Mouse (Mus musculus) hematopoietic stem cell, adult 5-6 weeks (primary cell): Measurements from ENCODE around the gene Gm13306. TPM values are rescaled to one million over a fixed set of nuclear protein-coding genes. Genes with fewer than 3 reads are reported as not detected.
"Not testable (repeated sequence)": the region's sequence is repeated elsewhere in the genome, so short reads cannot be mapped to it uniquely, and the experiment has no call there.

Source experiments
- ATAC-seq, 2 experiments: fragments of 125-278 bp in 1 of 2; replicated peaks in 1 of 2; 2 replicates each; pipeline ENCODE4 v1.8.0; 2016 to 2017; ENCODE audit warnings: inconsistent platforms in 2 of 2, mild to moderate bottlenecking in 2 of 2, moderate number of reproducible peaks in 2 of 2, low read depth in 1 of 2, moderate TSS enrichment in 1 of 2; ENCODE audit not compliant: low FRiP score in 2 of 2, poor library complexity in 2 of 2, severe bottlenecking in 2 of 2, insufficient read depth in 1 of 2, low TSS enrichment in 1 of 2
- total RNA-seq: library from RNA; stranded (forward); fragments of 172-1452, 232-1000 nt; gene quantifications from 2 replicates; pipeline ENCODE4 v1.2.3, GENCODE M21; 2017

Gm13306 gene
- not detected in 2 replicates for total RNA-seq

- not testable (repeated sequence) for ATAC-seq
These were observed at the start of gene Gm13306 for GRCm38 (mm10) chr4:42153136-42153535. TSS of gene Gm13306 (plus strand) at chr4:42153436.

GRCm38 (mm10) chr4:42114517-42114916 is 38.7 kb upstream of the Gm13306 start, which contains the start of gene Gm13304:
TSS of gene Gm13304 (plus strand) at chr4:42114817.
- not testable (repeated sequence) for ATAC-seq

GRCm38 (mm10) chr4:42168503-42168902 is 15.3 kb downstream of the Gm13306 start, which contains the start of gene Gm13305:
TSS of gene Gm13305 (minus strand) at chr4:42168603.
- ATAC-seq = not testable (repeated sequence)

- not testable (repeated sequence) for ATAC-seq
These were observed 25.0 kb downstream of the Gm13306 start for GRCm38 (mm10) chr4:42178243-42178642.

- not testable (repeated sequence) for ATAC-seq
These were observed 30.3 kb downstream of the Gm13306 start for GRCm38 (mm10) chr4:42183234-42184197.

- not testable (repeated sequence) for ATAC-seq
These were observed 31.2 kb downstream of the Gm13306 start for GRCm38 (mm10) chr4:42184324-42184979.

GRCm38 (mm10) chr4:42184980-42185372 is 31.7 kb downstream of the Gm13306 start:
- ATAC-seq = not testable (repeated sequence)

Other genes with a start within 250 kb of the Gm13306 start
- gene Gm21541, start 249.8 kb upstream of the Gm13306 start, total RNA-seq = not detected in 2 replicates
- gene Gm20878, start 211.9 kb upstream of the Gm13306 start, total RNA-seq = 1.8 and 2.3 TPM in 2 replicates
- gene Fam205a4, start 187.4 kb upstream of the Gm13306 start, total RNA-seq = not detected in 2 replicates
- 0.40 and 0.56 TPM in 2 replicates for gene Gm21093, start 118.7 kb upstream of the Gm13306 start, total RNA-seq
- not detected in 2 replicates for gene Gm3893, start 62.2 kb upstream of the Gm13306 start, total RNA-seq
- gene Gm13304, start 38.6 kb upstream of the Gm13306 start, total RNA-seq = not detected in 2 replicates
- not detected in 2 replicates for gene Gm13305, start 15.2 kb downstream of the Gm13306 start, total RNA-seq
- gene Gm10600, start 87.2 kb downstream of the Gm13306 start, total RNA-seq = not detected in 2 replicates
- not detected in 2 replicates for gene Ccl21b, start 102.3 kb downstream of the Gm13306 start, total RNA-seq
- not detected in 2 replicates for gene Gm21953, start 140.8 kb downstream of the Gm13306 start, total RNA-seq
- gene Fam205a3, start 164.9 kb downstream of the Gm13306 start, total RNA-seq = 0.30 TPM in 1 of 2 replicates, not detected in the other